Mouse (Mus musculus): ENCODE measurements around the gene St3gal2.
"Not testable (repeated sequence)": the region's sequence is repeated elsewhere in the genome, so short reads cannot be mapped to it uniquely, and the experiment has no call there.

Gene St3gal2

GRCm38 (mm10) chr8:110919341-110920031 lies at the start of gene St3gal2:
St3gal2 (plus strand) TSS chr8:110919922.
- DNase-seq (ENCODE audit: low spot score in 2 of 2), result peak; percentile 73 to 83

DNA sequence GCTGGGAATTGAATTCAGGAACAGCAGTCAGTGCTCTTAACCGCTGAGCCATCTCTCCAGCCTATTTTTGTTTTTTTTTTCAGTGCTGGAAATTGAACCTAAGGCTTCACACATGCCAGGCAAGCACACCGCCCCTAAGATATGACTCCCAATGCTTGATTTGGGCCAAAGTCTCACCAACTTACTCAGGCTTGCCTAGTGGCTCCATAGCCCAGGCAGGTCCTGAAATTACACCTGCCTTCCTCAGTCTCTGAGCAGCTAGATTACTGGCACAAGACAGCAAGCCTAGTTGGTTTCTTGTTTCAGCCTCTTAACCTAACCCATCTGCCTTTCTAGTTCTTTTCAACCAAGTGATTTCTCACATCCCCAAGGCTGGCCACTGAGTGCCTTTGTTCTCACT lies 49.2 kb upstream of the St3gal2 start:
- DNase-seq (ENCODE audit: low spot score in 2 of 2), result no peak

- DNase-seq (ENCODE audit: low spot score in 2 of 2), result no peak
Measured at GRCm38 (mm10) chr8:110877862-110878261, 41.9 kb upstream of the St3gal2 start.

GRCm38 (mm10) chr8:110881741-110882310 lies 37.9 kb upstream of the St3gal2 start:
- no peak for DNase-seq (ENCODE audit: low spot score in 2 of 2)

GRCm38 (mm10) chr8:110883824-110884223 lies 35.9 kb upstream of the St3gal2 start:
- no peak for DNase-seq (ENCODE audit: low spot score in 2 of 2)

GRCm38 (mm10) chr8:110886634-110887033 lies 33.1 kb upstream of the St3gal2 start:
- no peak for DNase-seq (ENCODE audit: low spot score in 2 of 2)

DNA sequence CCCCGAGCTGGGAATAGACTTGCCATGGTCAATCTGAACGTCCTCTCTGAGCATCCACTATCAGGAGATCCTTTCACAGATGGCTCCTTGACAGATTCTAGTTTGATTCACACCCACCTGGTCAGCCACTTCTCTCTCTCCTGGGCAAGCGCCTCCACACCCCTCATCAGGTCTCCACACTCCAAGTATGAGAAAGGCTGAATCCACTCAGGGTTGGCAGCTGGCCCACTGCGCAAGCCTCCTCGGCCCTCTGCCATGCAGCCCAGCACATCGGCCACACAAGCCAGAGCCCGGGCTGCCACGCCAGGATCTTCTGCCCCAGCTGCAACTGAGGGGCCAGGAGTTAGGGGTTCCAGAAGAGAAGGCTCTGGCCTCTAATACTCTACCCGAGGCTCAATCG lies 32.2 kb upstream of the St3gal2 start:
- peak in 1 of 2 experiments; percentile 53 for DNase-seq (ENCODE audit: low spot score in 2 of 2)

DNA sequence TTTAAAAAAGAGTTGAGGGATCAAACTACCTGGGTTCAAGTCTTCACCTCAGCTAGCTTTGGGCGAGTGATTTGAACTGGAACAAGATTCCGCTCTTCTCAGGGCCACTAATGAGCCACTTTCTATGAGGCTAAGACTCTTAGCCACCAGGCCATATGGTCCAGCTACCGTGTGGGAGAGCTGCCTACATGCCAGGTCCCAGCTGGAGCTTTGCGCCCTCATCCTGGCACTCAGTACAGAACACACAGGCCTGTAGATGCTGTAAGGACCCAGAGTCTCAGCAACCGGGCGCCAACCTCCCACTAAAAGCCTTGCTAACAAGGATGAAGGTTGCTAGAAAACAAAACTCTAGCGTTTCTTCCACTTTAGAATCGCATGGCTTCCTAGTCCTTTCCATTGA lies 31.3 kb upstream of the St3gal2 start:
- DNase-seq (ENCODE audit: low spot score in 2 of 2), result no peak

GRCm38 (mm10) chr8:110888860-110889259 lies 30.9 kb upstream of the St3gal2 start:
- DNase-seq (ENCODE audit: low spot score in 2 of 2), result peak in 1 of 2 experiments; percentile 22

GRCm38 (mm10) chr8:110889904-110890470 lies 29.7 kb upstream of the St3gal2 start:
- DNase-seq (ENCODE audit: low spot score in 2 of 2), result no peak

DNA sequence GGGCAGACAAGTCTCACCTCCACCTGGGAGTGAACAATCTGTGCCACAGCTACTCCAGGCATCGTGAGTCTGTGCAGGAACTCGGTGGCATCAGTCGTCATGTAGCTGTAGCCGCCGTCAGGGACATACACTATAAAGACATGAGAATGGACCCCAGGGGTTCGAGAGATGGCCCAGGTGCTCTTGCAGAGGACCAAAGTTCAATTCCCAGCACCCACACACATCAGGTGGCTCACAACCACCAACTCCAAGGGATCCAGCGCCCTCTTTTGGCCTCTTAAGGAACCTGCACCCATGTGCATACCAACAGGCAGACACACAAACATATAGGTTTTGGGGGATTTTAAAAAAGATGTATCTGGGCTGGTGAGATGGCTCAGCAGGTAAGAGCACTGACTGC lies 27.7 kb upstream of the St3gal2 start:
- DNase-seq (ENCODE audit: low spot score in 2 of 2), result no peak

GRCm38 (mm10) chr8:110892913-110893312 lies 26.8 kb upstream of the St3gal2 start:
- no peak for DNase-seq (ENCODE audit: low spot score in 2 of 2)

- DNase-seq (ENCODE audit: low spot score in 2 of 2), result no peak
Measured at GRCm38 (mm10) chr8:110894851-110895250, 24.9 kb upstream of the St3gal2 start.

DNA sequence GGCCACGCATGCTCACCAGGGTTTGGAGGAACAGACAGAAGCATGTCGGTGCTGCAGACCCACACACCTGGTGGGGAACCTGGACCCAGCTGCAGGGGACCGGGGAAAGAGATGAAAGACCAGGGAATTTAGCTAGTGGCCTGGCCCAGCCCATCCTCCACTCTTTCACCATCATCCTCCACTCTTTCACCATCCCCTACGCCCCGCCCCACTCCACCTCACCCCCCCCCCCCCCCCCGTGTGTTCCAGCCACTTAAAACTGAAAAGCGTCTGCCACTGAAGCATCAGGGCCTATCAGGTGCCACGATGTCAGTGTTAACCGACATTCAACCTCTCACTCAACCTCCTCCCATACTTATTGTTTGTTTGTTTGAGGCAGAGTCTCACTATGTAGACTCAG lies 24.5 kb upstream of the St3gal2 start:
- no peak for DNase-seq (ENCODE audit: low spot score in 2 of 2)

GRCm38 (mm10) chr8:110895812-110896211 lies 23.9 kb upstream of the St3gal2 start:
- no peak for DNase-seq (ENCODE audit: low spot score in 2 of 2)

DNA sequence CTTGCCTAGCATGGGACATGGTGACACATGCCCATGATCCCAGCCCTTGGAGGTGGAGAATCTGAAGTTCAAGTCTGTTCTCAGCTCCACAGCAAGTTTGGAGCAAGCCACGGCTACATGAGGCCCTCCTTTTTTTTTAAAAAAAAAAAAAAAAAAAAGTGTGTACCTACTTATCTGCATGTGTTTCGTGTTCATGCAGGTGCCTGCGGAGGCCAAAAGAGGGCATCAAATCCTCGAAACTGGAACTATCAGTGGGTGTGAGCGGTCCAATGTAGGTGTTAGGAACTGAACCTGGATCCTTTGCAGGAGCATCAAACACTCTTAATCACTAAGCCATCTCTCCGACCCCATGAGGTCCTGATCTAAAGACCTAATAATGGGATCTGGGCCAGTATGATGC lies 22.2 kb upstream of the St3gal2 start:
- no peak for DNase-seq (ENCODE audit: low spot score in 2 of 2)

- DNase-seq (ENCODE audit: low spot score in 2 of 2), result no peak
Measured at GRCm38 (mm10) chr8:110901056-110901455, 18.7 kb upstream of the St3gal2 start.

- DNase-seq (ENCODE audit: low spot score in 2 of 2), result peak; percentile 77 to 81
Measured at GRCm38 (mm10) chr8:110901839-110902578, 17.7 kb upstream of the St3gal2 start, which contains the start of gene Fuk. Fuk (minus strand) TSS chr8:110902488.

- DNase-seq (ENCODE audit: low spot score in 2 of 2), result no peak
Measured at GRCm38 (mm10) chr8:110902579-110902965, 17.1 kb upstream of the St3gal2 start.

GRCm38 (mm10) chr8:110905404-110905803 lies 14.3 kb upstream of the St3gal2 start:
- DNase-seq (ENCODE audit: low spot score in 2 of 2), result no peak

GRCm38 (mm10) chr8:110906682-110907081 lies 13.0 kb upstream of the St3gal2 start:
- no peak for DNase-seq (ENCODE audit: low spot score in 2 of 2)

- not testable (repeated sequence) for DNase-seq (ENCODE audit: low spot score in 2 of 2)
Measured at GRCm38 (mm10) chr8:110909850-110910249, 9.9 kb upstream of the St3gal2 start.
